Mouse (Mus musculus) 416B (cell line): Measurements from ENCODE around the gene Spem1.
"Not testable (repeated sequence)": the region's sequence is repeated elsewhere in the genome, so short reads cannot be mapped to it uniquely, and the experiment has no call there.

Source experiments
- DNase-seq: peaks from one replicate; pipeline ENCODE4 v3.0.0; 2011; ENCODE audit warnings: low read depth

Spem1 gene

DNA sequence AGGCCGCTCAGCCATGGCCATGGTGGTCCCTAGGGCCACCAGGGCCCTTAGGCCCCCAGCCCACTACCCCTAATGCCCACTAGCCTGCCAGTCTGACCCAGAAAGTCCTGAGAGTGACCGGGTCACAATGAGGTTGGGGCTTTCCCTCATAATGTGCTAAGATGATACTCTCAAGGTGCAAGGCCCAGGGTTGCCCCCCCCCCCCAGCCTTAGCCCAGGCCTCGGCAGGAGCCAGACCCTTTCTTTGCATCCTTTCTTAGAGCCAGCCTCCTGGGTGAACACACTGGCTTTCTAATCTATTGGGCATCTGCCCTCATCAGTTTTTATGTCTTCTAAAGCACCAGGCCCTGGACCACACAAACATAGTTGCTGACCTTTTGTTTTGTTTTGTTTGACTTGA is at the start of gene Spem1:
Gene Spem1, minus strand, starts transcription at position 101 of the 400 bp plus-strand sequence.
- DNase-seq, result no peak

DNA sequence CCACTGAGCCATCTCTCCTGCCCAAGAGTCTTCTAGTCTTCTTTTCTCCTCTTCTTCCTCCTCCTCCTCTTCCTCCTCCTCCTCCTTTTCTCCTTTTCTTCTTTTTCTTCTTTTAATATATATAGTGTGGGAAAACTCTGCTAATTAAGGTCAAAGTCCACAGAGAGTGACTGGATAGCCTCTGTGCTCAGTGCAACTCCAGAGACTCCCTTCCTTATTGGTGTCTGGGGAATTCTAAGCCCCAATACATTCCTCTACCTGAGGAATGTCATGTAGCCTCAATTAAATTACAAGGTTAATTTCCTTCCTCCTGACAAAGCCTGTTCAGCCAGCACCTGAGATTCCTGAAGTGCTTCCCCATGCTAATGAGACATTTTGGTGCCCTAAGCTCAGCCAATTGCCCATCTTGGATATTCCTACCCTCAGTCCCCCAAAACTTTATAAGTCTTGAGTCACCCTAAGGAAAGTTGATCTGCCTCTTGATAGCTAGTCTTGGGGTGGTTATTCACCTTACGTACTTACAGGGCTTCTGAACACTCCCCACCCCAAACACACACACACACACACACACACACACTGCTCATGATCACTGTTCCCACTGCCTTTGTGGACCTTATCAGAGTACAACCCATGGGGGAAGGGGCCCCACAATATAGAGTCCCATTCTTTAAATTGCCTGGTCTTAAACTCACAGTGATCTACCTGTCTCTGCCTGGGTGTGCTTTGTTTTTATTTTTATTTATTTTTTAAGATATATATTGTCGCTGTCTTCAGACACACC is 48.5 kb upstream of the Spem1 start:
- DNase-seq, result no peak

GRCm38 (mm10) chr11:69867335-69867734 is 45.4 kb upstream of the Spem1 start:
- DNase-seq, result no peak

GRCm38 (mm10) chr11:69865561-69865960 is 43.6 kb upstream of the Spem1 start:
- no peak for DNase-seq

DNA sequence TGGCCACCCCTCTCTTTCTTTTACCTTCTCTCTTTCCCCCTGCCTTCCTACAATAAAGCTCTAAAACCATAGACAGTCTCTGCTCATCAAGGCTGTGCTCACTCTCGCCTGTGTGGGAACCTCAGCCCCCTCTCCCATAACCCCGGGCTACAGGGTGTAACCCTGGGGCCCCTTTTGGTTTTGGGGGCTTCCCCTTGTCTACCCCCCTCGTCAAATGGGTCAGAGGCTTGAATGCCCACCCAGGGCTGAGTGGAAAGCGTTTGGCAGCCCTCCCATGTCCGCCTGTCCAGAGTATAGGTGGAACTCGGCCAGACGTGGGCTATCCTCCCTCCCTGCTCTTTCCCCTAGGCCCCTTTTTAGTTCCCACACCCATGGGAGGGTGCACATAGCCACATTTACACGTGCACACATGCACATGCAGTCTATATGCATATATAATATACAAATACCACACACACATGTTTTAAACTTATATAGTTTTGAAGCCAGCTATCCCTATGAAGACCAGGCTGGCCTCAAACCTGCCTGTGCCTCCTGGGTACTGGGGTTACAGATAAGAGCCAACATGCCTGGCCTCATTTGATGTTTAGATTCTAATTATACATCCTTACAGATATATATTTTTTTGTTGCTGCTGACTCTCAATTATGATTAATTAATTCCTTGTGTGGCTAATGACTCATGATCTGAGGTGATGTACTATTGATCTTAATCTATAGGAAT is 42.3 kb upstream of the Spem1 start:
- no peak for DNase-seq

GRCm38 (mm10) chr11:69863729-69864128 is 41.7 kb upstream of the Spem1 start:
- DNase-seq, result not testable (repeated sequence)

DNA sequence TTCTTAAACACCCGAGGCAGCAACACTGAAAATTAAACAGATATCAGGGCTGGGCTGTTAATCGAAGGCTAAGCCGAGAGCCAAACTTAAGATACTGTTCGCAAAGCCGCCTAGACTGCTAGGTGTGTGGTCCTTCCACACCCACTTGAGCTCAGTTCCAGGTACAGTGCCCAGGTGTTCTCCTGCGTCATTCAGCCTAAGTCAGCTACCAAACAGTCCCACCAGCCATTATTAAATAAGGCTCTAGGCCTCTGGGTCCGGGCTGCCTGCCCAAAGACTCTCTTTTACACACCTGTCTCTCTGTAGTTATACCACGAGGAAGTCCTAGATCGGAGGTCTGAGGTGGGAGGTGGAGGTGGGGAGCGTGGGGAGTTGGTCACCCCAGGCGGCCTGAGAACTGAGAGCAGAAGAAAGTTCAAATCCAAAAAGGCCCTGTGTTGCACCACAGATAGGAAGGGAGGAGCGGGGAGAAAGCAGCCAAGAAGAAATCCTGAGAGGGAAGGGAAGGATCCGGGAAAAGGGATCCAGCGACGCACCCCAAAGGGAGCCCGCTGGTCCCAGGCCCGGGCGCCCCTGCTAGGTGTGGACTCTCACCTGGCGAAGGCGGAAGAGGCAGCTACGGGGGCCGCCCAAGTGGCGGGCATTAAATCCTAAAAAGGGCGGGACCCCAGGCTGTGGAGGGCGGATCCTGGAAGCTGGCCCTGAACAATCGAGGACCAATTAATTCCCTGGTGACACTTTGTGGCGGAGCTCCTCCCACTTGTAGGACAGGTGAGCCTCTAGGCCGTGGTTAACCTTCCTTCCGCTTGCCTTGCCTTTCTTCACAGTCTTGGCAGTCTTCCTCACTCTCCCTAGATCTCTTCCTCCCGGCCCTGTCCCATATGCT is 36.4 kb upstream of the Spem1 start, which contains the start of gene Tnk1:
Gene Tnk1, minus strand, starts transcription at position 618 of the 886 bp plus-strand sequence.
- no peak for DNase-seq

GRCm38 (mm10) chr11:69855347-69855746 is 33.4 kb upstream of the Spem1 start:
- DNase-seq, result peak; percentile 37

- no peak for DNase-seq
Measured at GRCm38 (mm10) chr11:69854680-69855079, 32.7 kb upstream of the Spem1 start.

GRCm38 (mm10) chr11:69853994-69854393 is 32.0 kb upstream of the Spem1 start:
- peak; percentile 67 for DNase-seq

DNA sequence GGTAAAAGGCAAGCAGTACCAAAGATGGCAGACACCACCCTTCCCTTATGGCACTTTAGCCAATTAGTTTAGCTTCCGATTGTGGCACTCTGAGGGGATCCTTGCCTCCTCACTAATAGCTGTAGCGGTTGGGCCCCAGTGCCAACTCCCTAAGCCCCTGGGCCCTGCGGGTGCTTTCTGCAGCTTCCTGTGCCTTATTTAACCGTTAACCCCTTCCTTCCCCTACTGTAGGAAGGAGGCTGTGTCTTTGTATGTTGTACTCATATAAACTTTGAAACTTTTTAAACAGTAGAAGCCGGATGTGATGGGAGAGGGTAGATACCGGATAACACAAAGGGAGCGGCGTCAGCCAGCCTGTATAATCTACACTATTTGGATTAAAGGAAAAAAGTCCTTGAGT is 28.8 kb upstream of the Spem1 start:
- no peak for DNase-seq

GRCm38 (mm10) chr11:69849884-69850283 is 27.9 kb upstream of the Spem1 start:
- no peak for DNase-seq

- no peak for DNase-seq
Measured at GRCm38 (mm10) chr11:69849128-69849527, 27.1 kb upstream of the Spem1 start.

DNA sequence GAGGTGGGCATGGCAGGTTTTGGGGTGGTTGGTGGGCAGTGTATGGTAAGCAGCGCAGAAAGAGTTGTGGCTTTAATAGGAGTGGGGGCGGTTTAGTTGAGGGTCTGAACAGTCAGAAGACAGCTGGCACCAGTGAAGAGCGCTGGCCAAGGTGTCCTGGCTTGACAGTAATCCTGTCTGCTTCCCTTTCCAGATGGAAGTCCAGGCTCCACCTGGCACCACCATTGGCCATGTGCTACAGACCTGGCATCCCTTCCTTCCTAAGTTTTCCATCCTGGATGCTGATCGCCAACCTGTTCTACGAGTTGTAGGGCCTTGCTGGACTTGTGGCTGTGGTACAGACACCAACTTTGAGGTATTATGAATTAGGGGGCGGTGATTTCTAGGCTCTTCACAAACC is 26.0 kb upstream of the Spem1 start:
- no peak for DNase-seq

DNA sequence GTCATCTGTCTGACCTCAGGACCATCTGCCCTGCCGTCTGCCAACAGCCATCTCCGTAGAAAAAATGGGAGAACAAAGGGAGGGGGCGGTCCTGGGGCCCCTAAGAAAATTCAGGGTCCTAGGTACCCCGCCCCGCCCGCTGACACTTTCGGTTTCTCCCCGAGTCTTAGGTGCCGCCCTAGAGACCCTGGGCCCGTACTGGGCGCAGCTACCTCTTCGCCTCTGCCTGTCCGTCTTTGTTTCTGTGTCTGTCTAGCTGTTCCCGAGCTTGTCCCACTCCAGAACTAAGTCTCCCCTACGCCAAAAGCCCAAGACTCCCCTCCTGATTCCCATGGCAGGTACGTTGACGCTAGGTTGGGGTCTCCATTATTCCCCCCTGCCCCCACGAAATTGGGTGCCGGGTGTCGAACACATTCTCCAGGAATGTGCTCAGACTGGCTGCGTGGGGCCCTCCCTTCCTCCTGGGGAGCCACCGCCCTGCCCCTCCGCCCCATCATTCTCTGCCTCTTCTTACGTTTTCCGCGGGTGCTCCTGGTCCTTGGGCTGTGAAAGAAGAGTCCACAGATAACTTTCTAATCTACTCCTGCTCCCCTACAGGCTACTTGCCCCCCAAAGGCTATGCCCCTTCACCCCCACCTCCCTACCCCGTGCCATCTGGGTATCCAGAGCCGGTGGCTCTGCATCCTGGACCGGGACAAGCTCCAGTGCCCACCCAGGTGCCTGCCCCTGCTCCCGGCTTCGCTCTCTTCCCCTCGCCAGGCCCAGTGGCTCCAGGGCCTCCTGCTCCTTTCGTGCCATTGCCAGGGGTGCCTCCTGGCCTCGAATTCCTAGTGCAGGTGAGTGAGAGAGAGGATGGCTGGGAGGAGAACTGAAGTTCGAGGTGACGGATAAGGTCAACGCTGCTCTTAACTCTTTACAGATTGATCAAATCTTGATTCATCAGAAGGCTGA is 25.0 kb upstream of the Spem1 start:
- DNase-seq, result no peak

- peak; percentile 94 for DNase-seq
Measured at GRCm38 (mm10) chr11:69846198-69846680, 24.3 kb upstream of the Spem1 start, which contains the start of gene Plscr3. Gene Plscr3, plus strand, starts transcription at chr11:69846376.

- DNase-seq, result peak; percentile 72
Measured at GRCm38 (mm10) chr11:69838714-69839104, 16.7 kb upstream of the Spem1 start.

- DNase-seq, result peak; percentile 100
Measured at GRCm38 (mm10) chr11:69837952-69838713, 16.2 kb upstream of the Spem1 start, which contains the start of gene Tmem256. Gene Tmem256, plus strand, starts transcription at chr11:69838514.

GRCm38 (mm10) chr11:69837604-69837951 is 15.6 kb upstream of the Spem1 start, which contains the start of gene Nlgn2:
Gene Nlgn2, minus strand, starts transcription at chr11:69837784.
- no peak for DNase-seq
